In the genomic region with DNA sequence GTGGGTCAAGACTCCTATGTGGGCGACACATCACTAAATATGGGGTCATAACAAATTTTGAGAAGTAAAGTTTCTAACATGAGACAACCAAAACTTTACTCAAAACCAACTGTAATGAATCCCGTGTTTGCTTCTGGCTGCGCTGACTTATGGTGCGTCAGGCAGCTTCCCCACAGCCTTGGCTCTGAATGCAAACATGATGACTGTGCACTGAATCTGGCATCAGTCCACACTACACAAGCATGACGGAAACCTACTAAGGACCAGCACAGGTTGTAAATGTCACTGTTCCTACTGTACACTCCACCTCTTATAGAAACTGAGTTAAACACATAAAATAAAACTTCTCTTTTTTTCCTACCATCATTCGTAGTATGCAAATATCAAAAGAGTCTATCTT, we compare ENCODE assay signal across 9 mouse cellular contexts. TPM values are rescaled to one million over a fixed set of nuclear protein-coding genes. Genes with fewer than 3 reads are reported as not detected.
DNase-seq lines count a peak whose midpoint lies in the region; ATAC-seq and TF ChIP-seq lines count a peak whose summit lies in the region.
"Had no signal": no experiment of that assay in that cellular context is flagged by ENCODE, and none has a peak within 500 bp of the region (broad histone marks: within the 10 kb centered on the region; RNA-seq: fewer than 3 reads in every experiment).

No protein-coding gene starts in this region.

- peaks cover 29% of the 10 kb centered on the region for H3K36me3 ChIP-seq in heart, embryonic 10.5 days
- H3K36me3 ChIP-seq in stomach, postnatal 0 days (ENCODE audit: control insufficient read depth, insufficient read depth, low read length) = 0 out of 2 replicates have a peak, but pooled peaks cover 4% of the 10 kb centered on the region

- no peak overlapping the region for H3K27ac ChIP-seq in heart, embryonic 10.5 days
- H3K27ac ChIP-seq in stomach, postnatal 0 days (replicated peaks) = no peak overlapping the region

- H3K4me2 ChIP-seq in stomach, postnatal 0 days (replicated peaks; ENCODE audit: low read depth) = no peak overlapping the region

- WGBS in heart, embryonic 10.5 days = 96% methylated on average over 6 of the region's 6 CpGs
- WGBS in stomach, postnatal 0 days = 64% methylated on average over 6 of the region's 6 CpGs

- no peaks in the 10 kb centered on the region for H3K27me3 ChIP-seq in heart, embryonic 10.5 days (ENCODE audit: insufficient read depth, poor library complexity, severe bottlenecking)
- no peaks in the 10 kb centered on the region for H3K27me3 ChIP-seq in stomach, postnatal 0 days (ENCODE audit: control insufficient read depth, insufficient read depth, low read length)
- H3K27me3 ChIP-seq: Patski had no signal

- no peak for TF ChIP-seq CTCF in stomach, postnatal 0 days (IDR thresholded peaks at IDR 0.05; ENCODE audit: low read depth)

- TF ChIP-seq EP300 in stomach, postnatal 0 days (optimal IDR thresholded peaks at IDR 0.05) = no peak

- H3K4me1 ChIP-seq in heart, embryonic 10.5 days = no peaks in the 10 kb centered on the region
- H3K4me1 ChIP-seq in stomach, postnatal 0 days (replicated peaks; ENCODE audit: control insufficient read depth, insufficient read depth) = no peaks in the 10 kb centered on the region

- ATAC-seq in stomach, postnatal 0 days (ENCODE audit: low FRiP score, low TSS enrichment) = peak; percentile 72
- ATAC-seq: Patski had no signal

- H3K4me3 ChIP-seq in heart, embryonic 10.5 days = no peak overlapping the region
- H3K4me3 ChIP-seq in stomach, postnatal 0 days (ENCODE audit: low read depth, low read length) = no peak overlapping the region

- H3K9ac ChIP-seq in stomach, postnatal 0 days (ENCODE audit: low read length) = no peak overlapping the region

- no peaks in the 10 kb centered on the region for H3K9me3 ChIP-seq in heart, embryonic 10.5 days
- H3K9me3 ChIP-seq in stomach, postnatal 0 days (ENCODE audit: control insufficient read depth, low read length) = no peaks in the 10 kb centered on the region

- peak; percentile 36 for DNase-seq in heart, adult 8-10 months (ENCODE audit: low spot score)
- DNase-seq in heart, embryonic 10.5 days (ENCODE audit: low spot score) = no peak
- DNase-seq in right cerebral cortex, adult 2 months (ENCODE audit: low spot score in 2 of 2) = peak; percentile 20 to 26
- no peak for DNase-seq in right cerebral cortex, postnatal 25 days
- peak; percentile 31 for DNase-seq in fat pad, adult 2 months (ENCODE audit: extremely low read depth, low read depth, low spot score)
- DNase-seq in stomach, postnatal 0 days (ENCODE audit: low spot score) = peak; percentile 50
- no peak for DNase-seq in embryo, embryonic 11 days
- DNase-seq in ovary, postnatal 14 days (ENCODE audit: low spot score) = no peak

RNA-seq across cellular contexts. Expression of gene Ecpas, which starts 45.3 kb away (rescaled TPM):
- 100 to 1,000 TPM; 184 to 228 (median 192) TPM for total RNA-seq in heart, adult 8-10 months (2022)
- polyA plus RNA-seq in heart, embryonic 10.5 days (2016; fragmentation: Nextera tagmentation; extraction: Ambion mirVana) = 25.6 and 30.4 TPM in 2 replicates
- 13.4 and 13.6 TPM in 2 replicates for polyA plus RNA-seq in stomach, postnatal 0 days (2015; fragmentation: Nextera tagmentation; extraction: Ambion mirVana)

Comparison
In these comparisons a context has a peak if more than half of its experiments do, and no peak if none do; other contexts are left out.
1. DNase-seq: peak in heart, adult 8-10 months (single experiment), right cerebral cortex, adult 2 months (2 of 2), fat pad, adult 2 months (single experiment) and stomach, postnatal 0 days (single experiment); none in heart, embryonic 10.5 days (single experiment), right cerebral cortex, postnatal 25 days (single experiment), embryo, embryonic 11 days (single experiment) and ovary, postnatal 14 days (single experiment).